Mouse (Mus musculus): Measurements from ENCODE around the gene Mdga2.

The Mdga2 gene

DNA sequence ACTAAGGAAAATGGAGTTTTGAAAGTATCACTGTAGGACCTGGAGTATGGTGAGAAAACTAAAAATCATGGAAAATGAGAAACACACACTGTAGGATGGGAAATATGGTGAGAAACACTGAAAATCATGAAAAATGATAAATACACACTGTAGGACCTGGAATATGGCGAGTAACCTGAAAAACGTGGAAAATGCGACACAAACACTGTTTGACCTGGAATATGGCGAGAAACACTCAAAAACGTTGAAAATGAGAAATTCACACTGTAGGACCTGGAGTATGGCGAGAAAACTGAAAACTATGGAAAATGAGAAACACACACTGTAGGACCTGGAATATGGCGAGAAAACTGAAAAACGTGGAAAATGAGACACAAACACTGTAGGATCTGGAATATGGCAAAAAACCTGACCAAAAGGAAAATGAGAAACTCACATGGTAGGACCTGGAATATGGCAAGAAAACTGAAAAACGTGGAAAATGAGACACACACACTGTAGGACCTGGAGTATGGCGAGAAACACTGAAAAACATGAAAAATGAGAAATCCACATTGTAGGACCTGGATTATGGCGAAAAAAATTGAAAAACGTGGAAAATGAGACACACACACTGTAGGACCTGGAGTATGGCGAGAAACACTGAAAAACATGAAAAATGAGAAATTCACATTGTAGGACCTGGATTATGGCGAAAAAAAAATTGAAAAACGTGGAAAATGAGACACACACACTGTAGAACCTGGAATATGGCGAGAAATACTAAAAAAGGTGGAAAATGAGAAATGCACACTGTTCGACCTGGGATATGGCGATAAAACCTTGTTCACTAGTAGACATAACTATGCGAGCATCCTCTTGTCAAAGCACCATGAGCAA is 163.0 kb downstream of the Mdga2 start:
- in situ Hi-C loops (cut with MboI; ENCODE audit: unreplicated experiment in 2 of 2) = no loop called here

DNA sequence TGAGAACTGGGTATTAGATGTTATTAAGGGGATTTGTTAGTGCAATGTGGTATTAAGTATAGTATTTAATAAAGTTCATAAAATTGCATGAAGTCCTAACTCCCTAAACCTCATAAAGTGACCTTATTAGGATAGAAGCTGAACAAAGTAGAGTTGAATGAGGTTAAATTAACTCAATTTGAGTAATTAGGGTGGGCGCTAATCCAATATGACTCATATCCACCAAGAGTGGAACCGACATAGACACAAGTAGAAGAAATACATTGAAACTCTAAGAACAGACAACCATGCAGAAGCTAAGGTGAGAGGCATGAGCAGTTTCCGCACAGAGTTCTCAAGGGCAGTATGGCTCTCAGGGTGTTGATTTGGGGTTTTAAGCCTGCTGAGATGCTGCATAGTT is 165.7 kb downstream of the Mdga2 start:
- in situ Hi-C loops (cut with MboI; ENCODE audit: unreplicated experiment in 2 of 2) = no loop called here

DNA sequence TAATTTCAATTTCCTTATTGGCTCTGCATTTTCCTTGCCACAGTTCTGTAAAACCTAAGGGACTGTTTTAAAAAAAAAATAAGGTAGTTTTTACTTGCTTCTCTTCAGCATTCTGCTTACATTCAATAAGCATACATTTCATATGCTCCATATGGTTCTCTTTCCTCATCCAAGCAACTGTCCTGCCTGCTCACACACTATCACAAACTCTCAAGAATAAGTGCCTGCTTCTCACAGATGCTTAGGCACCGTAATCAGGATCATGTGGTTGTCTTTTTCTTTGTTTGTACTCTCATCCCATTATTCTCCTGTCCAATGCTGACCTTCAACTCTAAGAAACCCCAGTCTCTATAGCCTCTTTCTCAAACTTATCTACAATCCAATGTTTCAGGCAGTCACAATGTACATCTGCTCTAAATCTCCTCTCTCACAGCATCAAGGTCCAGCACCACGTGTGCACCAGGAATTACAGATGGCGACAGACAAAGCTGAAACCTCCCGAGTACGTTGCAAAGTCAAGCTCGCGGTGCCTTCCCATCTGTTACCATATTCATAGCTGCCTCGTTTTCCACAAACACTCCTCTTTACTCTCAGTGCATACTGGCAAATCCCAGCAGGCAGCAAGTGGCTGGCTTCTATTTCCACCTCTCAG is 177.1 kb downstream of the Mdga2 start:
- in situ Hi-C loops (cut with MboI; ENCODE audit: unreplicated experiment in 2 of 2) = no loop called here

DNA sequence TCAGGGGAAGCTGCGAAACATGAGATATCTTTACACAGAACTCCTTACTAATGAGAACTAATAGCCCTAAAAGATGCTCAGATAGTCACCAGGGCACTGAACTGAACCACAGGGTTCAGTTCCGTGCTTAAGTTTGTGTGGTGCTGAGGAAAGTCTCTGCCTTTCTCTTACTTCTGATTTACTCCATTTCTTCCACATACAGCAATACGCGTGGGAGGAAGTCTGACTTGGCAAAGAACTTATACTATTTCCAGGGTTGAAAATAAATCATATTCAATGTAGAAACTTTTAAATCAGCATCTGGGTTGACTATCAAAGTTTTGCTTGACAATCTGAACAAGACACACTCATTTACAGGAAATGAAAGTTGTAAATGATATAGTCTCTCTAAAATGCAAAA is 180.5 kb downstream of the Mdga2 start:
- in situ Hi-C loops (cut with MboI; ENCODE audit: unreplicated experiment in 2 of 2) = no loop called here

DNA sequence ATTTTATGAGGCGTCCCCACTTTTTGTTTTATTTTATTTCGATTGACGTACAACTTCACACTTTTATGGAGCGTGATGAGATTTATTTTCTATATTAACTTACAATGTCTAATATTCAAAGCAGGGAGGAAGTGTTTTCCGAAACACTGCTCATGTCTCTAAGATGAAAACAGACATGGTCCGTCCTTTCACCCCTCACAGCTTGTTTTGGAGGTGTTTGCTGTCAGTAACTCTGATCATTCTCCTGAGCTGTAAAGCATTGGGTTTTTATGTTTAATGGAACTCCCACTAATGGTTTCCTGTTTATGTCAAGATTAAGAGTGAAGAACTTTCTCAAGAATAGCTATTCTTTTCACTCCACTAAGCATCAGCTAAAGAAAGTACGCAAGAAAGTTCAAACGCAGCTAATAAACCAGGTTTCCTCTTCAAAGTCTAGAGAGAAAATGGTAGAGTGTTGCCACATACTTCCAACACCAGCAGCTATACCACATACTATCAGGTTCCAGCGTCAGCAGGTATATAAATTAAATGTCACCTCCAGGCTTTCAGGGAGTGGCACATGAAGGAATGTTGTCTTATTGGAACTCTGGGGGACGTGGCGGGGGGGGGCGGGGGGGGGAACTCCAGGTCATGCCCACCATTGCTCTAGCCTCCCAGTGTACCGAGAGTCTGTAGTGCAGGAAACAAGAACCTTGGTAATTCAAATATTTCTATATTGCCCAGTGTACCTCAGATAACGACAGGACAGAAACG is 186.7 kb downstream of the Mdga2 start:
- in situ Hi-C loops (cut with MboI; ENCODE audit: unreplicated experiment in 2 of 2) = no loop called here

DNA sequence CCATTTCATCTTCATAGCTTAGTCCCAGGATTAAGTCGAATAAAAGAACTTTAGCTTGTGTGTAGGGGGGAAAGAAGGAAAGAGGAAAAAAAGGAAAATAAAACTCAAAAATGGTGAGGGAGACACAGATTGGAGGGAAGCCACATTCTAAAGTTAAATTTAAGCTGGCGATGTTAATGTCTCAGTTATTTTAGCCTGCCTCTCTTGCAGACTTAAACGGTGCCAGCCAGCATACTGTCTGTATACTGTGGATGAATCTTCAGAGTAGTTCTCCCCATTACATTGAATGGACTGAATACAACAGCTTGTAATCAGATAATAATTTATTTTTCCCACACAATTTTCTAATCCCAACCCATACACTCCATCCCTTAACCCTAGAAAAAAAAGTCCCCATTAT is 205.2 kb downstream of the Mdga2 start:
- in situ Hi-C loops (cut with MboI; ENCODE audit: unreplicated experiment in 2 of 2) = no loop called here

DNA sequence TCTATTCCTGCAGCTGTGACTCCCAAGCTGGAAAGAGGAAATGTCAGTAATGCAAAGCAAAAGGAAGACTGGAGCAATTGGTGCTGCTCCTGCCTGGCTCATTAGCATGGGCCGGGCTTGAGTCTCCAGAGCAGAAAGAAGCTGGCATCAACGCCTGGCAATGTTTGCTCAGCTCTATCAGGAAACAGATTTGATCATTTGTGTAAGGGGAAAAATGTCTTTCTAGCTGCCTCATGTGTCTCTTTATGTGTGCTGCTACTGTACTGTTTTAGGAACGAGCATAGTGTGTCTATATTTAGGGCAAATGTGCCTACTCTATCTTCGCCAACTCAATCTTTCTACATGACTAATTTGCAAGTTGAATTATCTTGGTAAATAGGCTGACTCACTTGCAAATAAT is 211.0 kb downstream of the Mdga2 start:
- in situ Hi-C loops (cut with MboI; ENCODE audit: unreplicated experiment in 2 of 2) = no loop called here

DNA sequence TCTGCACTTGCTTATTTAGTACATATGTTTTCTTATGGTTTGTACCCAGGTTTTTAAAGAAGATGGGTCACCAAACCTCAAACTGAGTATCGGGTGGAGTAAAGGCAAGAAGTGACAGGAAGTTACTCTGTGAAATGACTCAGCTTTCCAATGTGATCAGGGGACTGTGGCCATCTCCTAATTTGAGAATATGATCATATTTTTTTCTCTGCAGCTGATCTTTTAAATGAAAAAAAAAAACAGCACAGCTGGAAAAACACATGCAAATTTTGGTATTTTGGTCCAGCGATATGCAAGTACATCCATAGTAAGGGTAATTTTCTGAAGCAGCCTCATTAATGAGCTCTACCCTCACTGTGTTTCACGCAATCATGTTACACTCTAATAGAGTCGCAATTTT is 212.0 kb downstream of the Mdga2 start:
- in situ Hi-C loops (cut with MboI; ENCODE audit: unreplicated experiment in 2 of 2) = no loop called here

DNA sequence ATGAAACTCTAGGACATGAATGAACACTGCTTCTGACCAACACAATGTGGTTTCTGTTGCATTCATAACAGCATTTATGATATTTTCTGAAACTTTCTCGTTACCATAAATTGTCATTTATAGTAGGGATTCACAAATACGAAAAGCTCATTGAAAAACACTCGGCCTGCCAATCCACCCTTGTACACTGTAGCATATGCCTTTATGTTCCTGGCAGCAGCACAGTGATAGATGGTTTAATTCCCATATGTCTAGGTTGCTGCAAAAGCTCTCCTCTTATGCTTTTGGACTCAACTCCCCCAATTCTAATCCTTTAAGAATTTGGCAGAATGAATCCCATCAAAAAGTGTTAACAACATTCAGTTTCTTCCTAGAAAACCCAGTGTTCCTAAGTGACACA is 213.2 kb downstream of the Mdga2 start:
- in situ Hi-C loops (cut with MboI; ENCODE audit: unreplicated experiment in 2 of 2) = no loop called here

DNA sequence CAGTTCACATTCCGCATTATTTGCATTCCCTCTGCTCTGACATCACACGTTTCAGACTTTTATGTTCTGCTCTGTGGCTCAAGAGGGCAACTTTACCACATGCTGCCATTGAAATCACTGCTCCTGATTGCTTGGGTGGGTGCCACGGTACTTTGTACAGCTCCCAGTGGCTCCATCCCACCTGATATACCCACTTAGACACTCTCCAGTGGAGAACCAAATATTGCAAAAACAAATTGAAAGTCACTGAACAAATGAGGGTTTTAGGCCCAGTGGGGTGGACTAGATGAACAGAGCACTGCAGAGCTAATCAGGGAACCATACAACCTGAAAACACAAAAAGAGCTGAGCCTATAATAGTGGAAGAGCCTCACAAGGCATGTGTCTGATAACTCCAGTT is 268.2 kb downstream of the Mdga2 start:
- in situ Hi-C loops (cut with MboI; ENCODE audit: unreplicated experiment in 2 of 2) = no loop called here

DNA sequence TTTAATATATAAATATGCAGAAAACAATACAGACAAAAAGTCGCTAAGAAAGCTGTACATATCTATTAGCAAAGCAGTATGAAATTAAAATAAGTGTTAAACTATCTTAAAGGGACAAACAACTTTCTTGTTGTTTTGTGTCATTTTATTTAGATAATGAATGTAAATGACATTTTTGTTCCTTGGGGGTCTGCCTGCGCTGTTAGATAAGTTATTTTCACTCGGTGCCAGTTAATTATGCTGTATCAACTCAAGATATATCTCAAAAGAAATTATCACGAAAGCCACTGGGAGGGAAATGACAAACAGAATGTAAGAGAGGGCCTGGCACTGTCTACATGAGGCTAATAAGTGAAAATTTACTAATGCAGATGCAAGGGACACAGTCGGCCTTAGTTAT is 306.6 kb downstream of the Mdga2 start:
- in situ Hi-C loops (cut with MboI; ENCODE audit: unreplicated experiment in 2 of 2) = no loop called here

DNA sequence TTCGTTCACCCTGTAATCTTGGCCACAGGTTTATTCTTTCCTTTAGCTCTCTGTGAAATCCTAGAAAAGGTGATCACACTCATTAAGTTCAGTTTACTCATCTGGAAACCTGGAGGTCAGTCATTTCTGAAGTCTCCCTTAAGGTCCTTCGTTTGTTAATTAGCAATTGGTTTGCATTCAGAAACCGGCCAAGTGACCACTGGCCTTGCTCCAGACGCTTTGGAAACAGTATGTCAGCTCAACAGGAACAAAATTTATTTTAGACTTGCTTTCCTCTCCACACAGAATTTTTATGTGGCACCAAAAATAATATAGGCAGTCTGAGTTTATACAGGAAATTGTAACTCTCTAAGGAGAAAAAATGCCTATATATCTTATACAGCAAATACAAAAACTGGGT is 323.0 kb downstream of the Mdga2 start:
- in situ Hi-C loops (cut with MboI; ENCODE audit: unreplicated experiment in 2 of 2) = no loop called here

DNA sequence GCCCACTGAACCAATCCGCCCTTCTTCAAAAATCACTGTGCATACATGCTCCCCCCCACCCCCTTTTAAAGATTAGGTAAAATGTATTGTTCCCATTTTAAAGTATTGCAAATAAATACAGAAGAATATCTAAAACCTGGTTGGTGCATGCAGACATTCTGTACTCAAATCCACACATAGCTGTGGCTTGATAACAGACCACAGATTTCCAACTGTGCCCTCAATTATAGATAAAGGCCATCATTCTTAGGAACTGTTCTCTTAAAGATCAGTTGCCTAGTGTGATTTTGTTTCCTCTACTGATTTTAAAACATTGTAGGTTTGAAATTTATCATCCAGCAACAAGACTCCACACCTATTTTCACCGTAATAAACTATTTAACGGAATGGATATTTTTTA is 325.6 kb downstream of the Mdga2 start:
- in situ Hi-C loops (cut with MboI; ENCODE audit: unreplicated experiment in 2 of 2) = no loop called here

DNA sequence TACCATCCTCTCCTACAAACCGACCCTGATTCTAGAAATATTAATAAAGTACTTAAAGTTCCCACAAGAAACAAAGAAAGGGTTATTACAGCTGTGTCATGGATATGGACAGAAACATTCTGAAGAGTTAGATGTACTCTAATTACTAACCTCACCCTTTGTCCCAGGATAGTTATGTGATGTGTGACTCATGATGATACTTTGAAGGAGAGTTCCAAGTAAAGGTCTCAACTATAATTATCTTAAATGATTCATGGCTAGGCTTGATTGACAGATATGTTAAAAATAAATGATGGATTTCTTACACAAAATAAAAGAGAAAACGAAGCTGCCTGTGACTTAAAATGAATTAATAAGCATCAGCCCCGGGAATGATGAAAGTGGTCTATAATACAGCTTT is 332.1 kb downstream of the Mdga2 start:
- in situ Hi-C loops (cut with MboI; ENCODE audit: unreplicated experiment in 2 of 2) = no loop called here

DNA sequence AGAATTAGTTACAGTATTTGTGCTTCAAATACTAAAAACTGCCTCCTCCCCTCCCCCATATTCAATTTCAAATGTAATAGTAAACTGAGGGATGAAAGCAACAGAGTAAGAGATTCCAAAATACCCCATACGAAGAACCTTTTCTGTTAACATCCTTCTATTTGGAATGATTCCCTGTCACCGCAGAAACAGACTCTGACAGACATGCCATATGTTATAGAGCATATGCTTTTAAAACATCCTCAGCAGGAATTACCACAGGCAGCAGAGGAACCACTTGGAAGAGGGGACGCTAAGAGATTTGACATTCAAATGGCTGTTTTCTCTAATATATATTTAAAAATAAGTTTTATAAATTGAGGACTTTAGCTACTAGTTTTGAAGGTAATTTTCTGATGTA is 333.1 kb downstream of the Mdga2 start:
- in situ Hi-C loops (cut with MboI; ENCODE audit: unreplicated experiment in 2 of 2) = no loop called here

DNA sequence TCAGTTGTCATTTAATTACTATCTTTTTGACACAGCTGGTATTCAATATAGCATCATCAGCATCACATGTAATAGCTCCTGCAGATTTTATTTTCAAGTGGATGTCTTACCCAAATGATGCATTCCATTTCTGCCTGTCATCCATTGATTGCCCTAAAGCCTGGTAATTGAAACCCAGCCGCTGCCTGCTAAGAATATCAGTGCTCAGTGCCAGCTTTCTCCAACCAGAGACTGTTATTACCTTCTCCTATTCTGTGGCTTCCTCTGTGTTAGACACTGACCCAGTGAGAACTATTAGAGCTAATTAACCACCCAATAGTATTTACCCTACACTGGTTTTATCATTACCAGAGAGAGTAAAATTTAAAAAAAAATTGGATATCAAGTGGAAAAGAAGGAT is 333.7 kb downstream of the Mdga2 start:
- in situ Hi-C loops (cut with MboI; ENCODE audit: unreplicated experiment in 2 of 2) = no loop called here

DNA sequence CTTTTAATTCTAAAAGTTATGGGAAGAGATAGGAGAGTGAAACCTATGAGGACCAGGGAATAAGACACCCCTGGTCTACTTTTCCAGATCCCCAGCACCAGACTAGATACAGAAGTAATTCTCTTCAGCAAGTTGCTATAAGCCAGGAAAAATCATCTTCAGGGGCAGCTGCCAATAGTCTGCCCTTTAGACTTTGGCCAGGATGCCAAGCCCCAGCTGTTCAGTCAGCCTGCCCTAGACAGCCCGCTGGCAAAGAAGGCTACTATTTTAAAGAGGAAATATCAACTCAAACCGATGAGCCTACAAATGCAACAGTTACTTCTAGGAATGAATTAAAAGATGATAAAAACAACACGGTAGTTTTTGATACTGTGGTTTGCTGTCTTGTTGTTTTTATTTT is 356.1 kb downstream of the Mdga2 start:
- in situ Hi-C loops (cut with MboI; ENCODE audit: unreplicated experiment in 2 of 2) = no loop called here

DNA sequence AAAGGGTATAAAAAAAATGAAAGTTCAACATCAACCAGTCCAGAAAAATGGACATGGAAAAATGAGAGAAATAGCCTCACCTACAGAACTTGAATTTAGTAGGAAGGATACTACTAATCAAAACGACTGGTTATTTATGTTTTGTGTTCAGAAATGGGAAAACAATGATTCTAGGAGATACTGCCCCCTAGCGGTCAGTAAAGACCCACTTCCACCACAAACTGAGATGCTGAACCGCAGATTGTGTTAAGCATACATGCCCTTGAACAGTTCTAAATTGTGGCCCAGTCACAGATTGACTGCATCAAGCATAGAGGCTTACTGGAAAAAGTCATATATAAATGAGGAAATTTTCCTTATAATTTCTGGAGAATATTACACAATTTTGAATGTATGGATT is 369.2 kb downstream of the Mdga2 start:
- in situ Hi-C loops (cut with MboI; ENCODE audit: unreplicated experiment in 2 of 2) = no loop called here

DNA sequence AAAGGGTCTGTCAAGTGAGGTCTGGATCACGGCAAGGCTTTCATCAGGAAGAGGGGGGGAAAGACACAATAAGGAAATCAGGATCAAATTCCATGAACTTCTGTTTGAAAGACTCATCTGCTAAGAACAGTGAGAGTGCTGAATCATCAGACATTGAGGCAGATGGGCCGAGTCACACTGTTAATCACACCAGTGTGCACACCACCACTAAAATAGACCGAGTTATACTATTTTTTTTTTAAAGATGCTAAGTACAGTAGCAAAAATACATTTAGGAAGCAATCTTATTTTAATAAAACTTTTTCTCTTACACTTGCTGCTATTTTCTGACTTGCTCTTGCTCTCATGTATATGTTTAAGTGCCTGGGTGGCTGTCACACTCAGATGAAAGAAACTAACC is 382.0 kb downstream of the Mdga2 start:
- in situ Hi-C loops (cut with MboI; ENCODE audit: unreplicated experiment in 2 of 2) = no loop called here

DNA sequence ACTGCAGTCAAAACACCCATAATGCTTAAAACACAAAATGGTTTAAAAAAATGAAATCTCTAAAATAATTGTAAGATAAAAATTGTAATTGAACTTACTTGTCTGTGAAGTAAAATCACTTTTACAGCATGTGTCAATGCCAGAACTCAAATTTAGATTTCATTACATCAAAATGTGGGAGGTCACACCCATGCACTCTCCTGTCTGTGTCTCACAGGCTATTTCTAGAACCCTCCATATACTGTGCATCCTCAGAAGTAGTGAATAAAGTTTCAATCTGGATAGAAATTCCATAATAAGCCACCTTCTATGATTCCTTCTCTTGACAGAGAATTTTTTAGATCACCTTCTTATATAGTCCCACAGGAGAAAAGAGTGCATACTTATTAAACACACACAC is 466.7 kb downstream of the Mdga2 start:
- in situ Hi-C loops (cut with MboI; ENCODE audit: unreplicated experiment in 2 of 2) = no loop called here

DNA sequence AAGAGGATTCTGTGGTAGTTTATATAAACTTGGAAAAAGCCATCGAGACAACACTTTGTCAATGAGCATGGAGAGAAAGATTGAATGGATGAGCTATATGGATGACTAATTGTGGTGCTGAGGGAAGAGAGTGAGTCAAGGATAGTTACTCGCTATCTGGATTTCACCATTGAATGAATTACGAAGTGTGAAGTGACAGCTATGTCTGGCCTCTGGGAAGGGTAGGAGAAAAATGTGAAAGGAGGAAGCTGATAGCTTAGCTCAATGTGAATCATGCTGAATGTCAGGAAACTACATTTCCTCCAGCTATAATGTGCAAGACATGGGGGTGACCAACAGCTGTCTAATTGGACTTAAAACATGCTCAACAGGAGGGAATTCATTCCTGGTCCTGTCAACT is 487.8 kb downstream of the Mdga2 start:
- in situ Hi-C loops (cut with MboI; ENCODE audit: unreplicated experiment in 2 of 2) = no loop called here

DNA sequence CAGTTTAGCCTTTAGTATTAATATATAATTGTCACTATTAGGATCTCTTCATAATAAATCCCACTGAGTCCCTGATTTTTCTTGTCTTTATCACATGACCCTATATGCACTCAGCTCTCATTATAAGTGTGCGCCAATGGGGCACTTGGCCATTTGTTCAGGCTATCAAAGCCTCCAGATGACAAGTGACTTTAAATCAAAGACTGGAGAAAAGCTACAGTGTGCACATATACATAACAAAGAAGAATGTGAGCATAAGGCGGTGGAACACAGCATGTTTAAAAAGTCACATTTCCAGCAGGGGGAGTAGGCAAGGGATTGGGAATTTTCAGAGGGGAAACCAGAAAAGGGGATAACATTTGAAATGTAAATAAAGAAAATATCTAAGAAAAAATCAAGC is 497.9 kb downstream of the Mdga2 start:
- in situ Hi-C loops (cut with MboI; ENCODE audit: unreplicated experiment in 2 of 2) = no loop called here

Measured in v-Abl transformed pro-B cells (cell line).